Mouse (Mus musculus): ENCODE measurements around the gene Speer4f1. TPM values are rescaled to one million over a fixed set of nuclear protein-coding genes. Genes with fewer than 3 reads are reported as not detected.
"Not testable (repeated sequence)": the region's sequence is repeated elsewhere in the genome, so short reads cannot be mapped to it uniquely, and the experiment has no call there.

Speer4f1 gene
- not detected in 2 replicates for polyA plus RNA-seq (2016; fragmentation: Nextera tagmentation; extraction: Ambion mirVana)

- H3K4me3 ChIP-seq; H3K36me3 ChIP-seq; H3K9me3 ChIP-seq (replicated peaks); H3K4me1 ChIP-seq; H3K27me3 ChIP-seq (ENCODE audit: low read depth, poor library complexity, severe bottlenecking); DNase-seq (ENCODE audit: low spot score); H3K27ac ChIP-seq: not testable (repeated sequence)
- 89% methylated on average over 1 of the region's 1 CpGs for WGBS
Measured at GRCm38 (mm10) chr5:17475798-17476197, at the start of gene Speer4f1. Speer4f1 (plus strand) TSS chr5:17476098.

- no peaks in the 10 kb centered on the region for H3K4me1 ChIP-seq
- DNase-seq (ENCODE audit: low spot score), result no peak
- no peaks in the 10 kb centered on the region for H3K27me3 ChIP-seq (ENCODE audit: low read depth, poor library complexity, severe bottlenecking)
- H3K36me3 ChIP-seq, result no peaks in the 10 kb centered on the region
- H3K9me3 ChIP-seq (replicated peaks), result no peaks in the 10 kb centered on the region
- H3K4me3 ChIP-seq, result no peak overlapping the region
- no peak overlapping the region for H3K27ac ChIP-seq
- 81% methylated on average over 1 of the region's 1 CpGs for WGBS
Measured at GRCm38 (mm10) chr5:17426930-17427329, 49.0 kb upstream of the Speer4f1 start.

- no peaks in the 10 kb centered on the region for H3K27me3 ChIP-seq (ENCODE audit: low read depth, poor library complexity, severe bottlenecking)
- 0 out of 2 replicates have a peak, but pooled peaks cover 5% of the 10 kb centered on the region for H3K4me1 ChIP-seq
- 83% methylated on average over 3 of the region's 3 CpGs for WGBS
- no peak for DNase-seq (ENCODE audit: low spot score)
- H3K36me3 ChIP-seq, result no peaks in the 10 kb centered on the region
- H3K9me3 ChIP-seq (replicated peaks), result no peaks in the 10 kb centered on the region
- no peak overlapping the region for H3K4me3 ChIP-seq
- H3K27ac ChIP-seq, result no peak overlapping the region
Measured at GRCm38 (mm10) chr5:17434721-17435120, 41.2 kb upstream of the Speer4f1 start.

- Histone ChIP-seq H3K27ac (no peak overlapping the region), H3K27me3 (ENCODE audit: low read depth, poor library complexity, severe bottlenecking) (no peaks in the 10 kb centered on the region), H3K4me3 (no peak overlapping the region), H3K4me1 (0 out of 2 replicates have a peak, but pooled peaks cover 5% of the 10 kb centered on the region), H3K36me3 (no peaks in the 10 kb centered on the region), H3K9me3 (replicated peaks) (no peaks in the 10 kb centered on the region)
- no peak for DNase-seq (ENCODE audit: low spot score)
- 30% methylated on average over 2 of the region's 2 CpGs for WGBS
Measured at GRCm38 (mm10) chr5:17436209-17436608, 39.7 kb upstream of the Speer4f1 start.

- Histone ChIP-seq H3K4me3 (no peak overlapping the region), H3K27ac (no peak overlapping the region), H3K9me3 (replicated peaks) (no peaks in the 10 kb centered on the region), H3K36me3 (no peaks in the 10 kb centered on the region), H3K27me3 (ENCODE audit: low read depth, poor library complexity, severe bottlenecking) (no peaks in the 10 kb centered on the region), H3K4me1 (0 out of 2 replicates have a peak, but pooled peaks cover 5% of the 10 kb centered on the region)
- DNase-seq (ENCODE audit: low spot score), result no peak
Measured at GRCm38 (mm10) chr5:17439487-17440102, 36.3 kb upstream of the Speer4f1 start.

- no peak overlapping the region for H3K4me3 ChIP-seq
- H3K27me3 ChIP-seq (ENCODE audit: low read depth, poor library complexity, severe bottlenecking), result no peaks in the 10 kb centered on the region
- 92% methylated on average over 5 of the region's 5 CpGs for WGBS
- H3K9me3 ChIP-seq (replicated peaks), result no peaks in the 10 kb centered on the region
- H3K36me3 ChIP-seq, result no peaks in the 10 kb centered on the region
- no peak overlapping the region for H3K27ac ChIP-seq
- no peaks in the 10 kb centered on the region for H3K4me1 ChIP-seq
- DNase-seq (ENCODE audit: low spot score), result no peak
Measured at GRCm38 (mm10) chr5:17454059-17454458, 21.8 kb upstream of the Speer4f1 start.

GRCm38 (mm10) chr5:17454952-17455586 is 20.8 kb upstream of the Speer4f1 start:
- no peaks in the 10 kb centered on the region for H3K27me3 ChIP-seq (ENCODE audit: low read depth, poor library complexity, severe bottlenecking)
- 73% methylated on average over 6 of the region's 6 CpGs for WGBS
- no peaks in the 10 kb centered on the region for H3K36me3 ChIP-seq
- no peaks in the 10 kb centered on the region for H3K4me1 ChIP-seq
- no peak overlapping the region for H3K4me3 ChIP-seq
- H3K9me3 ChIP-seq (replicated peaks), result no peaks in the 10 kb centered on the region
- no peak overlapping the region for H3K27ac ChIP-seq
- DNase-seq (ENCODE audit: low spot score), result no peak

- no peaks in the 10 kb centered on the region for H3K27me3 ChIP-seq (ENCODE audit: low read depth, poor library complexity, severe bottlenecking)
- H3K9me3 ChIP-seq (replicated peaks), result no peaks in the 10 kb centered on the region
- DNase-seq (ENCODE audit: low spot score), result no peak
- 84% methylated on average over 3 of the region's 3 CpGs for WGBS
- no peak overlapping the region for H3K27ac ChIP-seq
- no peaks in the 10 kb centered on the region for H3K4me1 ChIP-seq
- no peaks in the 10 kb centered on the region for H3K36me3 ChIP-seq
- H3K4me3 ChIP-seq, result no peak overlapping the region
Measured at GRCm38 (mm10) chr5:17456671-17457070, 19.2 kb upstream of the Speer4f1 start.

- DNase-seq (ENCODE audit: low spot score); H3K36me3 ChIP-seq; H3K27me3 ChIP-seq (ENCODE audit: low read depth, poor library complexity, severe bottlenecking); H3K9me3 ChIP-seq (replicated peaks); H3K4me1 ChIP-seq; H3K27ac ChIP-seq; H3K4me3 ChIP-seq: not testable (repeated sequence)
- WGBS, result 79% methylated on average over 4 of the region's 4 CpGs
Measured at GRCm38 (mm10) chr5:17468120-17468519, 7.8 kb upstream of the Speer4f1 start.

GRCm38 (mm10) chr5:17476476-17476875 is 578 bp downstream of the Speer4f1 start:
- H3K36me3 ChIP-seq, result no peaks in the 10 kb centered on the region
- no peak overlapping the region for H3K4me3 ChIP-seq
- WGBS, result 89% methylated on average over 1 of the region's 1 CpGs
- H3K27me3 ChIP-seq (ENCODE audit: low read depth, poor library complexity, severe bottlenecking), result no peaks in the 10 kb centered on the region
- no peak for DNase-seq (ENCODE audit: low spot score)
- no peak overlapping the region for H3K27ac ChIP-seq
- no peaks in the 10 kb centered on the region for H3K4me1 ChIP-seq
- no peaks in the 10 kb centered on the region for H3K9me3 ChIP-seq (replicated peaks)

GRCm38 (mm10) chr5:17489894-17490293 is 14.0 kb downstream of the Speer4f1 start:
- DNase-seq (ENCODE audit: low spot score), result no peak
- no peaks in the 10 kb centered on the region for H3K27me3 ChIP-seq (ENCODE audit: low read depth, poor library complexity, severe bottlenecking)
- no peak overlapping the region for H3K4me3 ChIP-seq
- H3K36me3 ChIP-seq, result no peaks in the 10 kb centered on the region
- H3K27ac ChIP-seq, result no peak overlapping the region
- no peaks in the 10 kb centered on the region for H3K4me1 ChIP-seq
- WGBS, result 57% methylated on average over 1 of the region's 1 CpGs
- no peaks in the 10 kb centered on the region for H3K9me3 ChIP-seq (replicated peaks)

GRCm38 (mm10) chr5:17495616-17496015 is 19.7 kb downstream of the Speer4f1 start:
- no peaks in the 10 kb centered on the region for H3K9me3 ChIP-seq (replicated peaks)
- H3K36me3 ChIP-seq, result no peaks in the 10 kb centered on the region
- no peak overlapping the region for H3K27ac ChIP-seq
- H3K4me1 ChIP-seq, result no peaks in the 10 kb centered on the region
- no peak for DNase-seq (ENCODE audit: low spot score)
- WGBS, result 90% methylated on average over 2 of the region's 2 CpGs
- H3K27me3 ChIP-seq (ENCODE audit: low read depth, poor library complexity, severe bottlenecking), result no peaks in the 10 kb centered on the region
- H3K4me3 ChIP-seq, result no peak overlapping the region

GRCm38 (mm10) chr5:17496650-17497049 is 20.8 kb downstream of the Speer4f1 start:
- H3K9me3 ChIP-seq (replicated peaks), result no peaks in the 10 kb centered on the region
- no peak for DNase-seq (ENCODE audit: low spot score)
- 91% methylated on average over 5 of the region's 5 CpGs for WGBS
- no peaks in the 10 kb centered on the region for H3K4me1 ChIP-seq
- no peak overlapping the region for H3K4me3 ChIP-seq
- no peaks in the 10 kb centered on the region for H3K27me3 ChIP-seq (ENCODE audit: low read depth, poor library complexity, severe bottlenecking)
- no peak overlapping the region for H3K27ac ChIP-seq
- no peaks in the 10 kb centered on the region for H3K36me3 ChIP-seq
